In the genomic region with DNA sequence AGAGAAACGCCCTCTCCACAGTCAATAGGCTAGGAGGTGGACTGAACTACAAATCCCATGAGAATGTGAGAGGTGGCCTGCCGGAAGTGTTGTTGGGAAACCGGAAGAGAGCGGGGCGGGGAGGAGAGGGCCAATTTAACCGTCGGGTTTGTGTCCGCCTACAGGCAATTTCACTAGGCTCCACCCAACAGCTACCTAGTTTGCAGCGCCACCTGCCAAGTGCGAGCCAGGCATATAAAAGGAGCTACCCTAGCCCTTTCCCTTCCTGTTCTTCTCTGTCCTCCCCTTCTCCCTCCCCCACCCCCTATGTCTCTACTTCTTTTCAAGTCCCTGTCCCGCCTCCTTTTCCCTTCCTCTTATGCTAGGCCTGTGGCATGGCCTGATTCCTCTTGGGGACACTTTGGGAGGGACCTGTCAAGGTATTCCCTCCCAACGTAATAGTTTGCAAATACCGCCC, we compare ENCODE assay signal across 8 mouse cellular contexts. TPM values are rescaled to one million over a fixed set of nuclear protein-coding genes. Genes with fewer than 3 reads are reported as not detected.
A peak's percentile ranks its signal among the peaks of the same experiment; 100 is the strongest.
DNase-seq lines count a peak whose midpoint lies in the region; ATAC-seq and TF ChIP-seq lines count a peak whose summit lies in the region.

No protein-coding gene starts in this region.

- no peak for TF ChIP-seq EP300 in liver, postnatal 0 days (IDR thresholded peaks at IDR 0.05; ENCODE audit: low read depth)

- peak; percentile 91 for ATAC-seq in cerebellum, adult (ENCODE audit: insufficient number of reproducible peaks, low FRiP score, low TSS enrichment)
- peak; percentile 91 for ATAC-seq in forebrain, embryonic 14.5 days
- ATAC-seq in liver, postnatal 0 days = peak; percentile 83
- ATAC-seq in neural tube, embryonic 14.5 days (ENCODE audit: low read depth) = peak; percentile 89; the same call in 1 of the 2 replicates

- H3K4me2 ChIP-seq in forebrain, embryonic 14.5 days (ENCODE audit: low read length) = peak overlapping the region; percentile 45
- peak overlapping the region; percentile 64 for H3K4me2 ChIP-seq in liver, postnatal 0 days (ENCODE audit: low read depth, low read length)
- H3K4me2 ChIP-seq in neural tube, embryonic 14.5 days (ENCODE audit: low read depth, low read length) = peak overlapping the region; percentile 48

- peak; percentile 55 for TF ChIP-seq CTCF in liver, postnatal 0 days (IDR thresholded peaks at IDR 0.05; ENCODE audit: low read depth)

- H3K4me1 ChIP-seq in forebrain, embryonic 14.5 days (ENCODE audit: control insufficient read depth, insufficient read depth, low read length) = no peaks in the 10 kb centered on the region
- H3K4me1 ChIP-seq in liver, postnatal 0 days (ENCODE audit: insufficient read depth) = peaks cover 13% of the 10 kb centered on the region
- no peaks in the 10 kb centered on the region for H3K4me1 ChIP-seq in neural tube, embryonic 14.5 days (ENCODE audit: control insufficient read depth, insufficient read depth, low read length)

- H3K27ac ChIP-seq in forebrain, embryonic 14.5 days (ENCODE audit: low read depth, low read length) = no peak overlapping the region
- peak overlapping the region; percentile 79 for H3K27ac ChIP-seq in liver, postnatal 0 days (ENCODE audit: low read depth)
- H3K27ac ChIP-seq in neural tube, embryonic 14.5 days (ENCODE audit: low read depth, low read length) = peak overlapping the region; percentile 45; the same call in 1 of the 2 replicates

- H3K27me3 ChIP-seq in forebrain, embryonic 14.5 days (replicated peaks; ENCODE audit: control insufficient read depth, insufficient read depth, low read length) = no peaks in the 10 kb centered on the region
- H3K27me3 ChIP-seq in liver, postnatal 0 days (ENCODE audit: insufficient read depth, low read length) = no peaks in the 10 kb centered on the region
- H3K27me3 ChIP-seq in neural tube, embryonic 14.5 days (ENCODE audit: control insufficient read depth, insufficient read depth, low read length) = no peaks in the 10 kb centered on the region

- no peaks in the 10 kb centered on the region for H3K36me3 ChIP-seq in forebrain, embryonic 14.5 days (ENCODE audit: control insufficient read depth, insufficient read depth, low read length)
- no peaks in the 10 kb centered on the region for H3K36me3 ChIP-seq in liver, postnatal 0 days (replicated peaks; ENCODE audit: insufficient read depth, low read length)
- H3K36me3 ChIP-seq in neural tube, embryonic 14.5 days (ENCODE audit: control insufficient read depth, insufficient read depth, low read length) = no peaks in the 10 kb centered on the region

- 7% methylated on average over 13 of the region's 13 CpGs for WGBS in forebrain, embryonic 14.5 days
- 12% methylated on average over 13 of the region's 13 CpGs for WGBS in liver, postnatal 0 days (ENCODE audit: insufficient replicate concordance)
- WGBS in neural tube, embryonic 14.5 days = 11% methylated on average over 13 of the region's 13 CpGs

- H3K9me3 ChIP-seq in forebrain, embryonic 14.5 days (replicated peaks; ENCODE audit: control insufficient read depth, low read length) = no peaks in the 10 kb centered on the region
- no peaks in the 10 kb centered on the region for H3K9me3 ChIP-seq in liver, postnatal 0 days (ENCODE audit: low read length)
- H3K9me3 ChIP-seq in neural tube, embryonic 14.5 days (ENCODE audit: control insufficient read depth, low read length) = no peaks in the 10 kb centered on the region

- peak; percentile 97 for DNase-seq in ES-CJ7 (ENCODE audit: low read depth, low spot score)
- peak; percentile 90 for DNase-seq in forebrain, embryonic 14.5 days (ENCODE audit: low spot score)
- peak; percentile 69 to 77 for DNase-seq in heart, postnatal 14 days
- DNase-seq in layer of hippocampus, adult 11-12 months (ENCODE audit: low spot score) = peak; percentile 78
- DNase-seq in liver, postnatal 0 days = peak; percentile 89
- DNase-seq in thymus, adult 18-20 months = peak; percentile 71 to 82

- H3K9ac ChIP-seq in forebrain, embryonic 14.5 days (ENCODE audit: low read length) = peak overlapping the region; percentile 45; the same call in 1 of the 2 replicates
- H3K9ac ChIP-seq in liver, postnatal 0 days (replicated peaks) = peak overlapping the region; percentile 43; the same call in 1 of the 2 replicates
- H3K9ac ChIP-seq in neural tube, embryonic 14.5 days (replicated peaks; ENCODE audit: low read depth, low read length) = no peak overlapping the region

- intact Hi-C loops in heart, postnatal 14 days (cut with DNase I) = loop anchor here (5.0 kb wide), 2 partner anchors 72 to 253 kb away; no protein-coding TSS in a partner anchor

- H3K4me3 ChIP-seq in forebrain, embryonic 14.5 days (ENCODE audit: low read depth, low read length) = peak overlapping the region; percentile 36
- peak overlapping the region; percentile 32 for H3K4me3 ChIP-seq in liver, postnatal 0 days (ENCODE audit: low read depth, low read length)
- H3K4me3 ChIP-seq in neural tube, embryonic 14.5 days (ENCODE audit: low read depth, low read length) = peak overlapping the region; percentile 31

RNA-seq across cellular contexts. Expression of gene Rtp3, which starts 4.4 kb away (rescaled TPM):
- polyA plus RNA-seq in forebrain, embryonic 14.5 days (2014; fragmentation: Nextera tagmentation; extraction: Ambion mirVana) = not detected in 2 replicates
- 1 to 10 TPM; 3.0 to 5.2 TPM for total RNA-seq in heart, postnatal 14 days (2021)
- 11.6 and 14.6 TPM in 2 replicates for polyA plus RNA-seq in liver, postnatal 0 days (2015; fragmentation: Nextera tagmentation; extraction: Ambion mirVana)
- not detected in 2 replicates for polyA plus RNA-seq in neural tube, embryonic 14.5 days (2014; fragmentation: Nextera tagmentation; extraction: Ambion mirVana)

RNA-seq across cellular contexts. Expression of gene Ltf, which starts 24.3 kb away (rescaled TPM):
- 0.42 and 0.90 TPM in 2 replicates for polyA plus RNA-seq in forebrain, embryonic 14.5 days (2014; fragmentation: Nextera tagmentation; extraction: Ambion mirVana)
- 1 to 10 TPM; 1.6 to 1.8 TPM for total RNA-seq in heart, postnatal 14 days (2021)
- 235 and 247 TPM in 2 replicates for polyA plus RNA-seq in liver, postnatal 0 days (2015; fragmentation: Nextera tagmentation; extraction: Ambion mirVana)
- polyA plus RNA-seq in neural tube, embryonic 14.5 days (2014; fragmentation: Nextera tagmentation; extraction: Ambion mirVana) = 0.29 and 0.75 TPM in 2 replicates

RNA-seq across cellular contexts. Expression of gene Lrrc2, which starts 43.4 kb away (rescaled TPM):
- 0.33 and 0.37 TPM in 2 replicates for polyA plus RNA-seq in forebrain, embryonic 14.5 days (2014; fragmentation: Nextera tagmentation; extraction: Ambion mirVana)
- total RNA-seq in heart, postnatal 14 days (2021) = 10 to 100 TPM; 68.5 to 71.5 TPM
- 0.13 and 0.38 TPM in 2 replicates for polyA plus RNA-seq in liver, postnatal 0 days (2015; fragmentation: Nextera tagmentation; extraction: Ambion mirVana)
- polyA plus RNA-seq in neural tube, embryonic 14.5 days (2014; fragmentation: Nextera tagmentation; extraction: Ambion mirVana) = 1.3 and 1.5 TPM in 2 replicates

RNA-seq across cellular contexts. Expression of gene Tdgf1, which starts 48.8 kb away (rescaled TPM):
- not detected in 2 replicates for polyA plus RNA-seq in forebrain, embryonic 14.5 days (2014; fragmentation: Nextera tagmentation; extraction: Ambion mirVana)
- under 1 TPM in 1 of 2 experiments, not detected in 1; 0.10 TPM for total RNA-seq in heart, postnatal 14 days (2021)
- polyA plus RNA-seq in liver, postnatal 0 days (2015; fragmentation: Nextera tagmentation; extraction: Ambion mirVana) = not detected in 2 replicates
- polyA plus RNA-seq in neural tube, embryonic 14.5 days (2014; fragmentation: Nextera tagmentation; extraction: Ambion mirVana) = 0.58 and 0.71 TPM in 2 replicates

Comparison
In these comparisons a context has a peak if more than half of its experiments do, and no peak if none do; other contexts are left out.
1. RNA of gene Rtp3, which starts 4.4 kb away (polyA plus RNA-seq): 11.6 to 14.6 TPM in liver, postnatal 0 days; not detected in forebrain, embryonic 14.5 days and not detected in neural tube, embryonic 14.5 days; every median in the first group is over 10 times any median in the second.
2. RNA of gene Ltf, which starts 24.3 kb away (polyA plus RNA-seq): 235 to 247 TPM in liver, postnatal 0 days; 0.42 to 0.90 TPM in forebrain, embryonic 14.5 days and 0.29 to 0.75 TPM in neural tube, embryonic 14.5 days; every median in the first group is over 100 times any median in the second.
3. Peak in every context shown above with its lines, with median percentiles within 50 percentile points of each other: DNase-seq, ATAC-seq, H3K4me2 ChIP-seq and H3K4me3 ChIP-seq.